Mouse (Mus musculus): Measurements from ENCODE around the gene Fam81a. TPM values are rescaled to one million over a fixed set of nuclear protein-coding genes. Genes with fewer than 3 reads are reported as not detected.

Fam81a gene
- polyA plus RNA-seq, 1 experiment = 0.26 TPM

DNA sequence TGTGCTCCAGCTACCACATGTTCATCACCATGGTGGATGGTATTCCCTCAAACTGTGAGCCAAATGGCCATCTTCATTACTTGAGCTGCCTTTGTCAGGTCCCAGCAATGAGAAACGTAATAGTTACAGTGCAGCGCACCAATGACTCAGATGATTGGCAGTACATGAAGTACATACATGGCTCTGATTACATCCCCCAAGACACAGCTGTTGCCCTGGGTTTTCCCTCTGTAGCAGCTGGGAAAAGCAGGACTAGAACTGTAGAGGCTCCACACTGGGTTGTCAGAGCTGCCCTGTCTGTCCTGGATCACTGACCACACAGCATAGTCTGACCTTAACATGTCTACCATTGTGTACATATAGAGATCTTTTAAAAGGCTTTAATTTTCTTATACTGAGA lies 44.8 kb downstream of the Fam81a start:
- DNase-seq (ENCODE audit: low read depth in 1 of 2, low spot score in 2 of 2) = no peak

DNA sequence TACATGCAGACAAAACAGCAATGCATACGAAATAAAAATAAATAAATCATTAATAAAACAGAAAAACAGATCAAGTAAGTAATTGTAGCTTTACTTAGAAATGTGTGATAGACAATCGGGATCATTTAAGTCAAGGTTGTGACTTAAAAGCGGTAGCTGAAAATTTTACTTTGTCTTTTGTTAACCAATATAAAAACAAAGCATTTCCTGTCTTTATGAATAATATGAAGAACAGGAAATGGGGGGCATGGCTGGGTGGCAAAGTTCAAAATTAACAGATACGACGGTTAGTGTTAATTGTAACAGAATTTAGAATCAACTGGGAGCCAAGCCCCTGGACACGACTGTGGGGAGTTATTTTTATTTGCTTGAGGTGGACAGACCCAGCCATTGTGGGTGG lies 47.3 kb downstream of the Fam81a start:
- WGBS = 39% methylated on average over 6 of the region's 6 CpGs
- DNase-seq (ENCODE audit: low read depth in 1 of 2, low spot score in 2 of 2) = no peak
- Histone ChIP-seq H3K4me1 (ENCODE audit: control insufficient read depth, insufficient read depth, insufficient read length) (peaks cover 10% of the 10 kb centered on the region; the same call in 1 of the 2 replicates), H3K4me3 (ENCODE audit: extremely low read depth, insufficient read depth, insufficient read length) (no peak overlapping the region), H3K27ac (ENCODE audit: insufficient read depth, low read length) (no peak overlapping the region), H3K36me3 (ENCODE audit: control insufficient read depth, insufficient read depth, low read length) (no peaks in the 10 kb centered on the region), H3K27me3 (ENCODE audit: control insufficient read depth, insufficient read depth, low read length) (no peaks in the 10 kb centered on the region)
- TF ChIP-seq POLR2A (IDR thresholded peaks at IDR 0.05; ENCODE audit: low read depth, low read length) = no peak
- no peak for TF ChIP-seq CTCF (IDR thresholded peaks at IDR 0.05; ENCODE audit: extremely low read depth, insufficient read depth, insufficient read length, insufficient replicate concordance)

More for the DNA sequence above, 44.8 kb downstream of the Fam81a start:
- Histone ChIP-seq H3K4me3 (ENCODE audit: extremely low read depth, insufficient read depth, insufficient read length) (no peak overlapping the region), H3K4me1 (ENCODE audit: control insufficient read depth, insufficient read depth, insufficient read length) (peaks cover 10% of the 10 kb centered on the region; the same call in 1 of the 2 replicates), H3K27ac (ENCODE audit: insufficient read depth, low read length) (no peak overlapping the region), H3K36me3 (ENCODE audit: control insufficient read depth, insufficient read depth, low read length) (no peaks in the 10 kb centered on the region), H3K27me3 (ENCODE audit: control insufficient read depth, insufficient read depth, low read length) (no peaks in the 10 kb centered on the region)
- WGBS = 91% methylated on average over 2 of the region's 2 CpGs
- TF ChIP-seq CTCF (IDR thresholded peaks at IDR 0.05; ENCODE audit: extremely low read depth, insufficient read depth, insufficient read length, insufficient replicate concordance) = no peak

GRCm38 (mm10) chr9:70090541-70090940 lies 51.8 kb downstream of the Fam81a start:
- Histone ChIP-seq H3K4me3 (ENCODE audit: extremely low read depth, insufficient read depth, insufficient read length) (no peak overlapping the region), H3K36me3 (ENCODE audit: control insufficient read depth, insufficient read depth, low read length) (no peaks in the 10 kb centered on the region), H3K27ac (ENCODE audit: insufficient read depth, low read length) (no peak overlapping the region), H3K27me3 (ENCODE audit: control insufficient read depth, insufficient read depth, low read length) (no peaks in the 10 kb centered on the region), H3K4me1 (ENCODE audit: control insufficient read depth, insufficient read depth, insufficient read length) (peaks cover 10% of the 10 kb centered on the region; the same call in 1 of the 2 replicates)
- DNase-seq (ENCODE audit: low read depth in 1 of 2, low spot score in 2 of 2) = no peak
- whole genome bisulfite sequencing = 93% methylated on average over 10 of the region's 10 CpGs
- TF ChIP-seq POLR2A (IDR thresholded peaks at IDR 0.05; ENCODE audit: low read depth, low read length) (no peak), CTCF (IDR thresholded peaks at IDR 0.05; ENCODE audit: extremely low read depth, insufficient read depth, insufficient read length, insufficient replicate concordance) (no peak)

GRCm38 (mm10) chr9:70088786-70089096 lies 53.6 kb downstream of the Fam81a start:
- Histone ChIP-seq H3K4me1 (ENCODE audit: control insufficient read depth, insufficient read depth, insufficient read length) (no peaks in the 10 kb centered on the region), H3K27ac (ENCODE audit: insufficient read depth, low read length) (no peak overlapping the region), H3K27me3 (ENCODE audit: control insufficient read depth, insufficient read depth, low read length) (no peaks in the 10 kb centered on the region), H3K36me3 (ENCODE audit: control insufficient read depth, insufficient read depth, low read length) (no peaks in the 10 kb centered on the region), H3K4me3 (ENCODE audit: extremely low read depth, insufficient read depth, insufficient read length) (no peak overlapping the region)
- no peak for DNase-seq (ENCODE audit: low read depth in 1 of 2, low spot score in 2 of 2)
- TF ChIP-seq POLR2A (IDR thresholded peaks at IDR 0.05; ENCODE audit: low read depth, low read length) = no peak
- no peak for TF ChIP-seq CTCF (IDR thresholded peaks at IDR 0.05; ENCODE audit: extremely low read depth, insufficient read depth, insufficient read length, insufficient replicate concordance)
- 67% methylated on average over 6 of the region's 6 CpGs for WGBS

DNA sequence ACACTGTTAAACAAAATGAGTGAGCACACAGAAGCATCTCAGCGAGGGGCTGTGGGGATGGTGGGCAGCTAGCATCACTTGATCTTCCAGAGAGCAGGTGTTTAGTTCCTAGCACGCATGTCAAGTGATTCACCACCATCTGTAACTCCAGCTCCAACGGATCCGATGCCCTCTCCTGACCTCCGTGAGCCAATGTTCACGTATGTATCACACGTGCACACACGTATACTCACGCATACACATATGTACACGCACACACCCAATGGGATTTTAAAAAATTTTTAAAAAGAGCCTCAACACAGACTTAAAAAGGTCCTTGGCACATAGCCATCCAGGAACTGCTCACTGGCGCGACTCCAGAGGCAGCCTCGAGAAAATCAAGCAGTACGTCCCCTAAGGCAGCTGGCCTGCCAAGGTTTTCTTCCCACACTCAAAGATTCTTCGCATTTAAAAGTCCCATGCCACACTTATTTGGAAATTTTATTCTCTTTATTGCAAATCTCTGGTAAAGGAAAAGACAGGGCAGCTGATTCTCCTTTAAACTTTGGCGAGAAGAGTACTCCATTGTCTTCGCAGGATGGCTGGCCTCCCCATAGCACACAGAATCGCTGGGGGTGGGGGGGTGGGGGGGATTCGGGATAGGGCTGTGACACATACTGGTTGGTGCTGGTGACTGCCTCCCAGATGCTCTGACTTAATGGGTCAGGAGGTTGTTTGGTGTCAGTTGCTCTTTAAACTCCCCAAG lies 54.1 kb downstream of the Fam81a start:
- Histone ChIP-seq H3K36me3 (ENCODE audit: control insufficient read depth, insufficient read depth, low read length) (no peaks in the 10 kb centered on the region), H3K27ac (ENCODE audit: insufficient read depth, low read length) (no peak overlapping the region), H3K4me3 (ENCODE audit: extremely low read depth, insufficient read depth, insufficient read length) (no peak overlapping the region), H3K27me3 (ENCODE audit: control insufficient read depth, insufficient read depth, low read length) (no peaks in the 10 kb centered on the region), H3K4me1 (ENCODE audit: control insufficient read depth, insufficient read depth, insufficient read length) (no peaks in the 10 kb centered on the region)
- 63% methylated on average over 19 of the region's 19 CpGs for WGBS
- DNase-seq (ENCODE audit: low read depth in 1 of 2, low spot score in 2 of 2) = no peak
- no peak for TF ChIP-seq CTCF (IDR thresholded peaks at IDR 0.05; ENCODE audit: extremely low read depth, insufficient read depth, insufficient read length, insufficient replicate concordance)
- no peak for TF ChIP-seq POLR2A (IDR thresholded peaks at IDR 0.05; ENCODE audit: low read depth, low read length)

GRCm38 (mm10) chr9:70087379-70087778 lies 55.0 kb downstream of the Fam81a start:
- TF ChIP-seq CTCF (IDR thresholded peaks at IDR 0.05; ENCODE audit: extremely low read depth, insufficient read depth, insufficient read length, insufficient replicate concordance) (no peak), POLR2A (IDR thresholded peaks at IDR 0.05; ENCODE audit: low read depth, low read length) (no peak)
- Histone ChIP-seq H3K4me3 (ENCODE audit: extremely low read depth, insufficient read depth, insufficient read length) (no peak overlapping the region), H3K36me3 (ENCODE audit: control insufficient read depth, insufficient read depth, low read length) (no peaks in the 10 kb centered on the region), H3K27ac (ENCODE audit: insufficient read depth, low read length) (no peak overlapping the region), H3K27me3 (ENCODE audit: control insufficient read depth, insufficient read depth, low read length) (no peaks in the 10 kb centered on the region), H3K4me1 (ENCODE audit: control insufficient read depth, insufficient read depth, insufficient read length) (no peaks in the 10 kb centered on the region)
- WGBS = 84% methylated on average over 5 of the region's 5 CpGs
- DNase-seq (ENCODE audit: low read depth in 1 of 2, low spot score in 2 of 2) = no peak

DNA sequence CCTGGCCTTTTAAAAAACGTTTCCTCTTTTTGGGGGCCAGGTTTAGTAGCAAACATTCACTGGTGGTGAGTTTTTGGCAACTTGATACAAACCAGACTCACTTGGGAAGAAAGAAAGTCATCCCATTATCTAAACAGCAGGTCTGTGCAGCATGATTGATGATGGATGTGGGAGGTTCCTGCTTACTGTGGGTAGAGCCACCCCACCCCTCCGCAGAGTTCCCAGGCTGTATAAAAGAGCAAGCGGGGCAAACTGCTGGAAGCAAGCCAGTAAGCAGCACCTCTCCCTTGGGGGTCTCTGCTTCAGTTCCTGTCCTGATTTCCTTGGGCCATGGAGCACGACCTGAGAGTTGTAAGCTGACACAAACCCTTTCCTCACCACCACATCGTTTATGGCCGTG lies 56.3 kb downstream of the Fam81a start:
- no peak overlapping the region for H3K4me3 ChIP-seq (ENCODE audit: extremely low read depth, insufficient read depth, insufficient read length)
- TF ChIP-seq CTCF (IDR thresholded peaks at IDR 0.05; ENCODE audit: extremely low read depth, insufficient read depth, insufficient read length, insufficient replicate concordance) (no peak), POLR2A (IDR thresholded peaks at IDR 0.05; ENCODE audit: low read depth, low read length) (no peak)
- H3K36me3 ChIP-seq (ENCODE audit: control insufficient read depth, insufficient read depth, low read length) = no peaks in the 10 kb centered on the region
- no peaks in the 10 kb centered on the region for H3K27me3 ChIP-seq (ENCODE audit: control insufficient read depth, insufficient read depth, low read length)
- DNase-seq (ENCODE audit: low read depth in 1 of 2, low spot score in 2 of 2) = no peak
- 41% methylated on average over 6 of the region's 6 CpGs for WGBS
- no peaks in the 10 kb centered on the region for H3K4me1 ChIP-seq (ENCODE audit: control insufficient read depth, insufficient read depth, insufficient read length)
- H3K27ac ChIP-seq (ENCODE audit: insufficient read depth, low read length) = no peak overlapping the region

Data from spleen, adult 2 months (tissue).